Comparison of ENCODE assay signal across 15 mouse cellular contexts in genomic region chr2:71096170-71096569, GRCm38 (mm10). TPM values are rescaled to one million over a fixed set of nuclear protein-coding genes. Genes with fewer than 3 reads are reported as not detected.
A peak's percentile ranks its signal among the peaks of the same experiment; 100 is the strongest.
DNase-seq lines count a peak whose midpoint lies in the region; ATAC-seq and TF ChIP-seq lines count a peak whose summit lies in the region.
"Had no signal": no experiment of that assay in that cellular context is flagged by ENCODE, and none has a peak within 500 bp of the region (broad histone marks: within the 10 kb centered on the region; RNA-seq: fewer than 3 reads in every experiment).

No protein-coding gene starts in this region.

- 17% methylated on average over 7 of the region's 7 CpGs for WGBS in liver, embryonic 15.5 days (ENCODE audit: insufficient replicate concordance)
- 47% methylated on average over 7 of the region's 7 CpGs for WGBS in lung, adult 2 months

- H3K4me2 ChIP-seq in CH12.LX (ENCODE audit: insufficient read depth, low read depth, poor library complexity, severe bottlenecking), result no peak overlapping the region
- H3K4me2 ChIP-seq in liver, embryonic 15.5 days, result peak overlapping the region; percentile 19
- H3K4me2 ChIP-seq: midbrain, embryonic 13.5 days had no signal

- H3K9ac ChIP-seq in CH12.LX (ENCODE audit: insufficient read depth, low read depth), result no peak overlapping the region
- no peak overlapping the region for H3K9ac ChIP-seq in liver, embryonic 15.5 days
- H3K9ac ChIP-seq: midbrain, embryonic 13.5 days had no signal

- H3K4me1 ChIP-seq in CH12.LX (ENCODE audit: control insufficient read depth in 1 of 2, insufficient read depth in 2 of 2), result peaks cover 0 to 8% of the 10 kb centered on the region in 2 experiments; a peak in 2 of 4 replicates
- H3K4me1 ChIP-seq in liver, embryonic 15.5 days (replicated peaks), result peaks cover 15% of the 10 kb centered on the region
- H3K4me1 ChIP-seq in lung, adult 2 months (ENCODE audit: control insufficient read depth, insufficient read depth, low read length), result no peaks in the 10 kb centered on the region
- H3K4me1 ChIP-seq: midbrain, embryonic 13.5 days had no signal

- peak; percentile 77 for ATAC-seq in erythroblast, adult 5-6 weeks (replicated peaks; ENCODE audit: low FRiP score, poor library complexity, severe bottlenecking)
- ATAC-seq in liver, embryonic 15.5 days (ENCODE audit: insufficient read depth), result peak; percentile 85
- ATAC-seq: midbrain, embryonic 13.5 days; Patski had no signal

- peak; percentile 14 for DNase-seq in heart, adult 8-10 months (ENCODE audit: low spot score)
- no peak for DNase-seq in heart, postnatal 4 days
- DNase-seq in CH12.LX (ENCODE audit: extremely low read depth), result peak; percentile 70
- DNase-seq in thymus, postnatal 36 days, result no peak
- DNase-seq in lung, adult 2 months, result no peak
- DNase-seq in urinary bladder, postnatal 25 days (ENCODE audit: low spot score), result no peak
- DNase-seq: adrenal gland, postnatal 14 days; cerebellum, adult 8-10 months; kidney, postnatal 14 days; lung, postnatal 10 days; thymus, postnatal 4 days had no signal

- TF ChIP-seq EP300 in CH12.LX (IDR thresholded peaks at IDR 0.05; ENCODE audit: low read length), result no peak

- TF ChIP-seq CTCF in CH12.LX (conservative IDR thresholded peaks at IDR 0.05 in 1 of 2, IDR thresholded peaks at IDR 0.05 in 1 of 2; ENCODE audit: low read depth in 2 of 2, low read length in 2 of 2), result no peak
- no peak for TF ChIP-seq CTCF in lung, adult 2 months (IDR thresholded peaks at IDR 0.05; ENCODE audit: insufficient read depth, low read length)

- H3K36me3 ChIP-seq in CH12.LX (replicated peaks in 1 of 2; ENCODE audit: control insufficient read depth in 1 of 2, insufficient read depth in 1 of 2, low read length in 1 of 2), result peaks cover 25 to 72% of the 10 kb centered on the region in 2 experiments
- peaks cover 24% of the 10 kb centered on the region for H3K36me3 ChIP-seq in liver, embryonic 15.5 days (replicated peaks)

- in situ Hi-C loops in CH12.LX (cut with MboI; ENCODE audit: low pct_ligation_motif_present, low pct_unique_long_range_greater_than_20kb, low sequenced_read_pairs), result no loop called here

- TF ChIP-seq RAD21 in CH12.LX (IDR thresholded peaks at IDR 0.05; ENCODE audit: low read depth, low read length), result no peak

- no peaks in the 10 kb centered on the region for H3K27me3 ChIP-seq in CH12.LX (replicated peaks)
- no peaks in the 10 kb centered on the region for H3K27me3 ChIP-seq in liver, embryonic 15.5 days
- H3K27me3 ChIP-seq: midbrain, embryonic 13.5 days; Patski had no signal

- no peaks in the 10 kb centered on the region for H3K9me3 ChIP-seq in CH12.LX (replicated peaks; ENCODE audit: low read length)
- no peaks in the 10 kb centered on the region for H3K9me3 ChIP-seq in liver, embryonic 15.5 days (replicated peaks)
- H3K9me3 ChIP-seq: midbrain, embryonic 13.5 days had no signal

- no peaks in the 10 kb centered on the region for H3K79me2 ChIP-seq in CH12.LX (replicated peaks; ENCODE audit: control insufficient read depth, extremely low read depth, insufficient read depth, poor library complexity, severe bottlenecking)

- dilution Hi-C loops in CH12.LX (cut with MboI; ENCODE audit: extremely low pct_ligation_motif_present, extremely low pct_unique_long_range_greater_than_20kb, low sequenced_read_pairs), result no loop called here

- H3K4me3 ChIP-seq in CH12.LX (replicated peaks in 1 of 3; ENCODE audit: low read depth in 2 of 3, low read length in 2 of 3, poor library complexity in 1 of 3), result no peak overlapping the region
- H3K4me3 ChIP-seq in liver, embryonic 15.5 days (replicated peaks), result no peak overlapping the region
- no peak overlapping the region for H3K4me3 ChIP-seq in lung, adult 2 months (replicated peaks; ENCODE audit: extremely low read depth, low read depth, low read length)
- H3K4me3 ChIP-seq: midbrain, embryonic 13.5 days had no signal

- no peak for TF ChIP-seq POLR2A in CH12.LX (IDR thresholded peaks at IDR 0.05; ENCODE audit: low read depth, low read length)
- TF ChIP-seq POLR2A in lung, adult 2 months (IDR thresholded peaks at IDR 0.05; ENCODE audit: borderline replicate concordance, extremely low read depth, low read depth, low read length), result no peak

- H3K27ac ChIP-seq in CH12.LX (ENCODE audit: insufficient read depth, low read depth), result no peak overlapping the region
- H3K27ac ChIP-seq in liver, embryonic 15.5 days (replicated peaks), result peak overlapping the region; percentile 30; the same call in 1 of the 2 replicates
- H3K27ac ChIP-seq: midbrain, embryonic 13.5 days had no signal

TF ChIP-seq in CH12.LX, 34 proteins besides CTCF, POLR2A, EP300 and RAD21:
- no peak for TF ChIP-seq GABPA (IDR thresholded peaks at IDR 0.05; ENCODE audit: insufficient replicate concordance, low read depth, low read length)
- no peak for TF ChIP-seq MXI1 (IDR thresholded peaks at IDR 0.05; ENCODE audit: low read depth, low read length)
- TF ChIP-seq MAZ (IDR thresholded peaks at IDR 0.05; ENCODE audit: low read depth, low read length), result no peak
- no peak for TF ChIP-seq CHD1 (IDR thresholded peaks at IDR 0.05; ENCODE audit: low read depth, low read length)
- TF ChIP-seq KAT2A (IDR thresholded peaks at IDR 0.05; ENCODE audit: insufficient replicate concordance, low read length), result no peak
- TF ChIP-seq IRF4 (IDR thresholded peaks at IDR 0.05; ENCODE audit: low read depth, low read length), result no peak
- peak; percentile 29; the same call in 1 of the 2 replicates for TF ChIP-seq MEF2A (IDR thresholded peaks at IDR 0.05; ENCODE audit: borderline replicate concordance, low read depth, low read length)
- no peak for TF ChIP-seq ZKSCAN1 (IDR thresholded peaks at IDR 0.05; ENCODE audit: borderline replicate concordance, low read depth, low read length)
- no peak for TF ChIP-seq SMC3 (IDR thresholded peaks at IDR 0.05; ENCODE audit: low read depth, low read length)
- peak; percentile 37; the same call in 1 of the 2 replicates for TF ChIP-seq USF2 (conservative IDR thresholded peaks at IDR 0.05; ENCODE audit: low read depth, low read length)
- peak; percentile 68 for TF ChIP-seq BHLHE40 (IDR thresholded peaks at IDR 0.05; ENCODE audit: low read depth, low read length)
- no peak for TF ChIP-seq MAX (IDR thresholded peaks at IDR 0.05; ENCODE audit: low read length)
- 0 out of 2 replicates have a peak, but pooled peaks have one; percentile 14 for TF ChIP-seq ETS1 (conservative IDR thresholded peaks at IDR 0.05; ENCODE audit: low read depth, low read length)
- TF ChIP-seq ELF1 (IDR thresholded peaks at IDR 0.05; ENCODE audit: low read depth, low read length), result no peak
- no peak for TF ChIP-seq E2F4 (IDR thresholded peaks at IDR 0.05; ENCODE audit: insufficient replicate concordance, low read depth, low read length)
- TF ChIP-seq NRF1 (IDR thresholded peaks at IDR 0.05; ENCODE audit: low read depth, low read length), result no peak
- peak; percentile 39 for TF ChIP-seq USF1 (IDR thresholded peaks at IDR 0.05; ENCODE audit: low read depth, low read length)

RNA-seq across cellular contexts. Expression of gene Cybrd1, which starts 21.6 kb away (rescaled TPM):
- total RNA-seq in heart, adult 8-10 months (2022), result 1 to 10 TPM; 1.4 to 3.9 (median 1.6) TPM
- total RNA-seq in heart, postnatal 4 days (2021), result 1 to 10 TPM; 1.2 to 1.3 TPM
- total RNA-seq in CH12.LX (2012; rRNA removed), result not detected in 2 replicates
- total RNA-seq in CH12.LX (2014; rRNA removed), result not detected in 2 replicates
- polyA plus RNA-seq in CH12.LX (2012; ENCODE audit: insufficient read length, low read depth), result not detected in 2 replicates
- total RNA-seq in erythroblast, adult 5-6 weeks (2015; ENCODE audit: low replicate concordance), result not detected in 2 replicates
- not detected in 2 replicates for total RNA-seq in erythroblast, adult 5-6 weeks (2017; ENCODE audit: low replicate concordance)
- polyA plus RNA-seq in liver, embryonic 15.5 days (2015; fragmentation: Nextera tagmentation; extraction: Ambion mirVana), result 1.1 and 1.4 TPM in 2 replicates
- 7.4 and 8.3 TPM in 2 replicates for polyA plus RNA-seq in lung, adult 2 months (2012; rRNA removed)

RNA-seq across cellular contexts. Expression of gene Mettl8, which starts 40.8 kb away (rescaled TPM):
- total RNA-seq in heart, adult 8-10 months (2022), result 1 to 10 TPM; 4.0 to 6.1 (median 5.8) TPM
- 1 to 10 TPM; 4.4 to 5.7 TPM for total RNA-seq in heart, postnatal 4 days (2021)
- 8.8 and 9.2 TPM in 2 replicates for total RNA-seq in CH12.LX (2012; rRNA removed)
- 7.8 and 10.4 TPM in 2 replicates for total RNA-seq in CH12.LX (2014; rRNA removed)
- polyA plus RNA-seq in CH12.LX (2012; ENCODE audit: insufficient read length, low read depth), result 6.9 and 7.5 TPM in 2 replicates
- total RNA-seq in erythroblast, adult 5-6 weeks (2015; ENCODE audit: low replicate concordance), result 7.9 and 11.1 TPM in 2 replicates
- total RNA-seq in erythroblast, adult 5-6 weeks (2017; ENCODE audit: low replicate concordance), result 5.6 and 13.0 TPM in 2 replicates
- polyA plus RNA-seq in liver, embryonic 15.5 days (2015; fragmentation: Nextera tagmentation; extraction: Ambion mirVana), result 7.6 and 8.5 TPM in 2 replicates
- polyA plus RNA-seq in lung, adult 2 months (2012; rRNA removed), result 2.9 and 6.1 TPM in 2 replicates

RNA-seq across cellular contexts. Expression of gene Dcaf17, which starts 41.0 kb away (rescaled TPM):
- 1 to 10 TPM; 3.5 to 5.3 (median 4.3) TPM for total RNA-seq in heart, adult 8-10 months (2022)
- total RNA-seq in heart, postnatal 4 days (2021), result 1 to 10 TPM; 5.2 to 7.1 TPM
- total RNA-seq in CH12.LX (2012; rRNA removed), result 13.6 and 15.6 TPM in 2 replicates
- 28.1 and 29.3 TPM in 2 replicates for total RNA-seq in CH12.LX (2014; rRNA removed)
- 20.9 and 22.7 TPM in 2 replicates for polyA plus RNA-seq in CH12.LX (2012; ENCODE audit: insufficient read length, low read depth)
- 0.77 and 3.6 TPM in 2 replicates for total RNA-seq in erythroblast, adult 5-6 weeks (2015; ENCODE audit: low replicate concordance)
- 1.1 and 2.1 TPM in 2 replicates for total RNA-seq in erythroblast, adult 5-6 weeks (2017; ENCODE audit: low replicate concordance)
- polyA plus RNA-seq in liver, embryonic 15.5 days (2015; fragmentation: Nextera tagmentation; extraction: Ambion mirVana), result 14.7 and 16.2 TPM in 2 replicates
- 4.4 and 4.8 TPM in 2 replicates for polyA plus RNA-seq in lung, adult 2 months (2012; rRNA removed)

Comparison
In these comparisons a context has a peak if more than half of its experiments do, and no peak if none do; other contexts are left out.
1. DNase-seq: peak in heart, adult 8-10 months (single experiment) and CH12.LX (single experiment); none in heart, postnatal 4 days (single experiment), thymus, postnatal 36 days (0 of 2), lung, adult 2 months (single experiment) and urinary bladder, postnatal 25 days (single experiment).